Mouse (Mus musculus) cerebellum, adult (tissue): ENCODE measurements around the gene Cdh23.
A peak's percentile ranks its signal among the peaks of the same experiment; 100 is the strongest.
"Not testable (repeated sequence)": the region's sequence is repeated elsewhere in the genome, so short reads cannot be mapped to it uniquely, and the experiment has no call there.

Source experiments
- ATAC-seq: cut with Nextera tagmentation; 2 replicates; pipeline ENCODE4 v1.9.2; 2017; ENCODE audit warnings: mild to moderate bottlenecking, moderate library complexity, mixed read lengths; ENCODE audit not compliant: insufficient number of reproducible peaks, low FRiP score, low TSS enrichment

Cdh23 gene

DNA sequence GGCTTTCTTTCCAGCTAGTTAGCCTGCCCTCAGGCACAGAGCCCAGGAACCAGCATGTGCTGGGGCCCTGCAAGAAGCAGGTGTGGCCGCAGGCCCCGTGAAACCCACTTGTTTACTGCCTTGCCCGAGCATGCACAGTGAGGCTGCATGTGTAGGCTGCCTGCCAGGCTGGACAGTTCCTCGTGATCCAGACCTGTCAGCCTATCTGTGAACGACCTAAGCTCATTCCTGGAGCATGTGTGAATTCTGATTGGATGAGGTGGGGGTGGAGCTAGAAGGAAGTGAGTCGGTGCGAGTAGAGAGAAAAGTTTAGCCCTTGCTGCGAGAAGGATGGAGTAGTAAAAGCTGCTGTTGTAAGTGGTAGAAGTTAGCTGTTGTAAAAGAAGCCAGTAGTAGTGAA is 16.0 kb upstream of the Cdh23 start:
- not testable (repeated sequence) for ATAC-seq

DNA sequence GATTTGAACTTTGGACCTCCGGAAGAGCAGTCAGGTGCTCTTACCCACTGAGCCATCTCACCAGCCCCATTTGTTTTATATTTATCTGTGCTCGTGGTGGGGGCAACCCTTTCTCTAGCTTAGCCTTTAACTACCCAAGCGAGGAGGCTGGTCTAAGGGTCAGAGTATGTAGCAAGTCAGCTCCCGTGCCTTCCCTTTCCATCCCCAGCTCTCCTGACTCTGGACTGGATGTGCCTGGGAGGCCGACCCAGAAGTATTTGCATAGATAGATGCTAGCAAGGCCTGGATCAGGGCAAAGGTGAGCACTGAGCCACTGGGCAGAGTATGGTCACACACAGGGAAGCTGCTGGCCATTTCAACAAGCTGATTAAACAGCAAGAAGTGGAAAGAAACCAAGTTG is 12.5 kb upstream of the Cdh23 start:
- no peak for ATAC-seq

DNA sequence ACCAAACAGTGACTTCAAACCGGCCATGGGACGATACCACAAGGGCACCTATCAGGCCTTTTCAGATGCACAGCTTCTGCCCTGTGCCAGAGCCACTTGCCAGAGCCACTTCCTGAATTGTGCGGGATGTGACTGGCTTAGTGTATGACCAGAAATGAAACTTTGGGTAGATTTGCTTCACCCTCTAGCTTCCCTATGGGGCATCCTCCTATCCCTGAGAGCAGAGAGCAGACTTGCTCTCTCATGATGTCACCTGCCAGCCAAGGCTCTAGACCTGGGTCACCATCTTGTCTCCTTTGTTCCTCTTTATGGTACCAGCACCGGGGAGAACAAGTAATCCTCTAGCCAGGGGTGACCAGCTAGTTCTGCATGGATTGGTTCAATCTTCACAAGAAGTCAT is 10.0 kb upstream of the Cdh23 start:
- ATAC-seq, result no peak

DNA sequence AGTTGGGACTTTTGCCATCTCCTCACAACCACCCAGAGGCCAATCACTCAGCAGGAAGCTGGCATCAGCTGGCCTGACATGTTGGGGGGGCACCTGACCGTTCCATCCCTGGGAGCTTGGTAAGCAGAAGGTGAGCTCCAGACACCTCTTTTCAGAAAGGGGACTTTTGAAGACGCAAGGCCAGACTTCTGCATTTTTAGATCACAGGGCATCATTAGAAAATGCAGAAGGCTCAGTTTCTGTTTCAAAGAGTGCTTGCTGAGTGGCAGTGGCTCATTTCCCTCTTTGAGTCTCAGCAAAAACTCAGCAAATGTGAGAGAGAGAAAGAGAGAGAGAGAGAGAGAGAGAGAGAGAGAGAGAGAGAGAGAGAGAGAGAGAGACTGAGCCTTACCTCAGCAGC is 8.8 kb upstream of the Cdh23 start:
- ATAC-seq, result no peak

GRCm38 (mm10) chr10:60697775-60698174 is 1.5 kb upstream of the Cdh23 start:
- ATAC-seq, result no peak

DNA sequence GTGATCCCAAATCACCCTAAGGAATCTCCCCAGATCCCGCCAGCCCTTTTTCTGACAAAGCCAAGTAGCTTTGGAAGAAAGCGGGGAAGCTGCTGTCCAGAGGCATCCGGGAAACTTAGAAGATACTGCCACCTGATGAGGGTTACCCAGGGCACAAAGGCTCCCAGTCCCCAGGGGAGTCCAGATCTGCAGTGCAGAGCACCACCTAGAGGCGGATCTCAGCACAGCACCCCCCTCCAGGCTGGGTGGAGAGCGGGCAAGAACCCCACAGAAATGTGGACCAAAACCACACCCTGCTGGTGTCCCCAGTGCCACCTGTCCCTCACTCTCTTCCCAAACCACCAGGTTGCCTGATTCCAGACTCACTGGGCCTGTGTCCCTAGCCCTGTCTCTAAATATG is 685 bp upstream of the Cdh23 start:
- ATAC-seq, result 0 out of 2 replicates have a peak, but pooled peaks have one; percentile 66

DNA sequence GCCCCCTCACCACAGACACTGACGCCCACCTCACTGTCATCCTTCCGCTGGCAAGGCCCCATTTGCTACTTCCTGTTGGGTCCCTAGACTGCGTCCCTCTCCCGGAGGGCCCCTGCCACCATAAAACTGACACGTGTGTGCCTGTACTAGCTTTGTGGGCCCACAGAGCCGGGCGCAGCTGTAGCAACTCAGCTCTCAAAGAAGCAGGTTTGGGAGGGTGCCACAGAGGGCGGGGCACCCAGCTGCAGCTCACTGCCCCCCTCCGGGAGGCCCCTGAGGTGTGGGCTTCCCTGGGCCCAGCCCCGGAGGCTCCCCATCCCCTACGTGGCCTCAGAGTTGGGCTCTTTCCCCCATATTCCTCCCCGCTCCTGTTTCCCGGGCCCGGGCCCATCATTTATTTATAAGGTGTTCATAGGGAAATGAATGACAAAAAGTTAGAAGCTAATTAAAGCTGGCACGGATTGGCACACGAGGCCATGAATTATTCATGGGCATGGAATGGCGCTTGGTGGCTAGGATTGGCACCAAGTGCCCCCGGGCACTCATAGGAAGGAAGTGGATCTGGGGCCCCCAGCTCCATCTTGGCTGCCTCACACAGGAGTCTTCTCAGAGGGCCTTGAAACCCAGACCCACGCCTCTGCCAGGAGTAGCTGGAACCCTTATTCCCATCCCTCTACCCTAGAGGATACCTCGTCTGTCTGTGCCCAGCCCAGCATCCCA is 4.5 kb downstream of the Cdh23 start:
- no peak for ATAC-seq

DNA sequence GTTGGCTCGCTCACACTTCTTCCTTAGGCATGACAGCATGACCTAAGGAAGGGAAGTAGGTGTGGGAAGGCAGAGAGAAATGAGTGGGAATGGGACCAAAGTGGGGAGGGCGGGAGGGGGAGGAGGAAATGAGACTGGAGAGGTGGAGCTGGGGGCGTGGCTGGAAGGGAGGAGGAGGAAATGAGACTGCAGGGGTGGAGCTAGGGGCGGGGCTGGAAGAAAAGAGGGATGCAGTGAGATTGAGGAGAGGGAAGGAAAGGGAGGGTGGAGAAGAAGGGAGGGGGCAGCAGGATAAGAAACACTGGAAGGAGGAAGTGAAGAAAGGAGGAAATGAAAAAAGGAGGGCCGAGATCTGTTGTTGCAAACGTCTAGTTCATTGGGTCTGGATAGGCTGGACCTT is 5.3 kb downstream of the Cdh23 start:
- ATAC-seq, result no peak

DNA sequence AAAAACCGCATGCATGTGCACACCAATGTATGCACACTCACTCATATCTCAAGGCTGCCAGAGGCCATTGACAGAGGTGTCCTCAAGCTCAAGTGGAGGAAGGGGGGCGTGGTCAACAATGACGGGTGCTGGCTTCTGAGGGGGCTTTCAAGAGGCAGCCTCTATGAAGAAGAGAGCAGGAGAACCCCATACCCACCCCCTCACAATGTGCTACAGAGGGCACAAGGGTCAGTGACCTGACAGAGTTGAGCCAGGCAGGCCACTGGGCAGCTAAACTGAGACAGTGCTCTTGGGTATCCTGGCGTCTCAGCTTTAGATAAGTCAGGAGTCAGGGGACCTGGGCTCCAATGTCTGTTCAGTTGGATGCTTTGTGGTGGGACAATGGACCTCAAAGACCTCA is 6.9 kb downstream of the Cdh23 start:
- no peak for ATAC-seq

GRCm38 (mm10) chr10:60687011-60687776 is 9.1 kb downstream of the Cdh23 start:
- peak; percentile 60 for ATAC-seq

- ATAC-seq, result no peak
Observed at GRCm38 (mm10) chr10:60686641-60686975, 9.7 kb downstream of the Cdh23 start.

DNA sequence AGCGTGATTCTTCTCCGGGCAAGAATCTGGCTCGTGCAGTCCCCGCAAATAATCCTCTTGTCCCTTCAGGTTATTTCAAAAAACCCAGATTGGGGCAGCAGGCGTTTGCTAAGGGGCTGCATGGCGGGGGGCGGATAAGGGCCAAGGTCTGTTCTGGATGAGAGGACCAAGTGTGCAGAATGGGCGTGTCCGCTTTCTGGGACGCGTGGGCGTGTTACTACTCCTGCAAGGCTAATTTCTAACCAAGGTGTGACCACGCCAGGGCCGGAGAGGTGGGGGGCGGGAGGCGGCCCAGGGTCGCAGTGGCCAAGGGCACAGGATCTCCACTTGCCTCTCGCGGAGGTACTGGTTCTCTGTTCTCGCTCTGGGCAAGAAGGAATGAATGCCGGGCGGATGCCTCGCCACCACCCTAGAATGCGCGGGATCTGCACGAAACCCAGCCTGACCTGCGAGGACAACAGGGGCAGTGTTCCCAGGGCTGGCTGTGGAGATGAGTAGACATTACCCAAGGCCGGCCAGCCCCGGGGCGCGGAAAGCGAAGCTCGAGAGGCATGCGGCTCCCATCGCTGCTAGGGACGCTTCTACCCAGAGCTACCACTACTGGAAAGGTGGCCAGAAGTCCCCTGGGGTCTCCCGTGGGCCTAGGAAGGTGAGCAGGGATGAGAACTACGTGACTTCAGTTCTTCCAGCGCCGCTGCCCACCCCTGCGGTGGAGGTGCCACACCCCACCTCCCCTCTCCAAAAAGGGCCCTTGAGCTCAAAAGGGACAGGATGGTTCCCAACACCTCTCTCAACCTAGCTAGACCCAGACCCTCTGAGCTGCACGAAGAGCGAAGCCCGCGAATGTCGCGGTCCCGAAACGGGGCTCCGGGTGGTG is 10.3 kb downstream of the Cdh23 start:
- no peak for ATAC-seq

- ATAC-seq, result no peak
Observed at GRCm38 (mm10) chr10:60678926-60679325, 17.4 kb downstream of the Cdh23 start.

DNA sequence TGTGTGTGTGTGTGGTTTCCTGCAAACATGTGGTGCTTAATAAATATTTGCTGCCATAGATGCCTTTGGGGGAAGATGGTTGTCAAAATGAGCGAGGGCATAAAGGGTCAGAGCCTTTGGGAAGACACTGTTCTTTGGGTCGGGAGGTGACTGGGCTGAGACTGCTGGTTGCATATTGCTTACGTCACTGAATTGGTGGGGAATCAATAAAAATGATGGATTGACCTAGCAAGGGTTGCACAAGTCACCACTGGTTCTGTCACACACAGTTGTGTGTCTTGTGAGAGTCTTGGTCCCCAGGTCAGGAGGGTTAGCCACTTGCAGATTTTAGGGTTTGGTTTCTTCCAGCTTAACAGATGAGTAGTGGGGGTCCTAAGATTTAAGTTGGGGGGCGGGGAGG is 19.0 kb downstream of the Cdh23 start:
- ATAC-seq, result no peak

- ATAC-seq, result no peak
Observed at GRCm38 (mm10) chr10:60670166-60670565, 26.1 kb downstream of the Cdh23 start.

DNA sequence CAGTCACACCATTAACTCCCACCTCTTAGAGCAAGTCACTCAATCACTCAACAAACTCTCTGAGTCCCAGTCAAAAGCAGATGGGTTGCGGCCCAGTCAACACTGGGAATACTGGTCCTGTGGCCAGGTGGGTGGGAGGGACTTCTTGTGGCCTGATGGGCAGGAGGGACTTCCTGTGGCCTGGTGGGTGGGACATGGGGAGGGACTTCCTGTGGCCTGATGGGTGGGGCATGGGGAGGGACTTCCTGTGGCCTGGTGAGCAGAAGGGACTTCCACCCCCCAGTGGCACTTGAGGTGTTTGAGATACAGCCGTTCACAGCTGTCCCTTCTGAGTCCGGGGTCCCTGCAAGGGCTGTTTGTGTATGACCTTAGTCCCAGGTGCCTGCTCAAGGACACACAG is 27.7 kb downstream of the Cdh23 start:
- ATAC-seq, result no peak

- ATAC-seq, result no peak
Observed at GRCm38 (mm10) chr10:60660986-60661385, 35.3 kb downstream of the Cdh23 start.

DNA sequence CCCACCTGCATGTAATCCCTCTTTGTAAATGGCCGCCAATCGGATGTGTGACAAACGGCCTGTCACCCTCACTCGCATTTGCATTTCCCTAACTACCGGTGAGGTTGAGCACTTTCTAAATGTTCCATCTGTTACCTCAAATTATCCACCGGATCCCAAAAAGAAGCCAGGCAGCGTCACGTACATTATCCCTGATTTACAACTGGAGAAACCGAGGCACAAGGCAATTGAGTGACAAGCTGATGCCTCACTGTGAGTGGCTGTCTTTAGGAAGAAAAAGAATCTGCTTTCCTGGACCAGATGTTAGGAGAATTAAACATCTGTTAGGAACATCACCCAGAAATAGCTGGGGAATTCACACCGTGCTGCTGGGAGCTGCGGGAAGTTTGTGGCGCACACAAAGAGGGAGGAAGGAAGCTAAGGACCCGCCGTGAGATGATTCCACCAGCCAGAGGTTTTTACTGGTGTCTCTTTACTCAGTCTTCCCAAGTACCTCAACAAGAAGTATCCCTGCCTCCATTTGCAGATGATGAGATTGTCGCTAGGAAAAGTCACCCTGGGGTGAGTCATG is 36.8 kb downstream of the Cdh23 start:
- ATAC-seq, result no peak

GRCm38 (mm10) chr10:60658176-60658575 is 38.1 kb downstream of the Cdh23 start:
- ATAC-seq, result no peak

GRCm38 (mm10) chr10:60653675-60654074 is 42.6 kb downstream of the Cdh23 start:
- ATAC-seq, result no peak

DNA sequence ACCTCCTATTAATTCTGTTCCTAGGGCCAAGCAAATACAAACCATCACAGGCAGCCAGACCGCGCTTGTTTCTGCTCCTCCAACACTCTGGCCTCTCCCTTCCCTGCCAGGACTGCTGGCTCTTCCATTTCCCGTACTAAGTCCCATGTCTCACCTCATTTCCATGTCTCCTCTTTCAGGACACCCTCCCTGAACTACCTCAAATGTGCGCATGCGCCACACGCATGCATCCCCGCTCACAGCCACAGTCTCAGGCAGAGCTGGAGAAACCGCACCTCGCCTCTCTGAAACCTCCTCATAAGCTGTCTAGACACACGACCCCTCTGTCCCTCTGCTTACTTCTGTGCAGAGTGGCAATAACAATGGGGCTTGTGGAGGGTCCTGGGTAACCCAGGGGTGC is 43.2 kb downstream of the Cdh23 start:
- no peak for ATAC-seq
